Mouse (Mus musculus) left cerebral cortex, adult 18-20 months (tissue): ENCODE data around the gene Gm15319. TPM values are rescaled to one million over a fixed set of nuclear protein-coding genes. Genes with fewer than 3 reads are reported as not detected.
"Not testable (repeated sequence)": the region's sequence is repeated elsewhere in the genome, so short reads cannot be mapped to it uniquely, and the experiment has no call there.

Experiments used
- DNase-seq, 2 experiments: peaks; one replicate each; pipeline ENCODE4 v3.0.0; 2021 to 2022; ENCODE audit warnings: low spot score in 2 of 2, mixed read lengths in 1 of 2
- total RNA-seq, 2 experiments: library from RNA; stranded (reverse); gene quantifications; 2 replicates each; pipeline ENCODE4 v1.2.3; 2021

Gm15319 gene
- total RNA-seq, 2 experiments from 2014 or later = 1.3 to 2.6 TPM

- peak in 1 of 2 experiments; percentile 21 for DNase-seq
Observed at GRCm38 (mm10) chr8:20297939-20298505, 65.0 kb downstream of the Gm15319 start.

GRCm38 (mm10) chr8:20296803-20297702 lies 66.0 kb downstream of the Gm15319 start:
- peak; percentile 52 to 70 for DNase-seq

GRCm38 (mm10) chr8:20295881-20296280 lies 67.1 kb downstream of the Gm15319 start:
- not testable (repeated sequence) for DNase-seq

- DNase-seq = not testable (repeated sequence)
Observed at GRCm38 (mm10) chr8:20294826-20295225, 68.2 kb downstream of the Gm15319 start.

GRCm38 (mm10) chr8:20293966-20294365 lies 69.0 kb downstream of the Gm15319 start:
- DNase-seq = not testable (repeated sequence)

- DNase-seq = not testable (repeated sequence)
Observed at GRCm38 (mm10) chr8:20290015-20290414, 73.0 kb downstream of the Gm15319 start.

- DNase-seq = not testable (repeated sequence)
Observed at GRCm38 (mm10) chr8:20288878-20289277, 74.1 kb downstream of the Gm15319 start.

GRCm38 (mm10) chr8:20287706-20288105 lies 75.3 kb downstream of the Gm15319 start:
- DNase-seq = not testable (repeated sequence)
